Mouse (Mus musculus): ENCODE measurements at regions not wholly inside any gene's neighbourhood (a gene's known extent, or its start where the extent isn't known, plus 50 kb on each side); places are given as distances from the start of the nearest gene placed in this dataset.

DNA sequence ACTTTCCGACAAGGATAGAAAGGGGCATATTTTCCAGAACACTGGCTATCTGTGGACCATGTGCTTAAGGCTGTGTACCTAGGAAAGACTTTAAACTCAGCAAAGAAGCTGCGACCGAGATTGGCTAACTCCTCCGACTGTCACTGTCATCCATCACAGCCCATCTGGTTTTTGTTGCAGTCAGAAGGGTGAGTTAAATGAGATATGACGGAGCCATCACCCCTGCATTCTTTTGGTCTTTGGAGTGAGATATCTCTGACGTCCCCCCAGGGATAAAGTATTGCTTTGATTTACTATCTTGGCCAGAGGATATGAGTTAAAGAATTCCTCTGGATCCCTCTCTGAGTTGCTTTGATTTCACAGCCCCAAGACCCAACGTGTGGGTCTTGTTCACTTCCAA, 160.0 kb upstream of the Ubash3b start:
- TF ChIP-seq POLR2A (IDR thresholded peaks at IDR 0.05; ENCODE audit: borderline replicate concordance, control insufficient read depth, low read depth, low read length) (no peak), CTCF (IDR thresholded peaks at IDR 0.05; ENCODE audit: control insufficient read depth, insufficient read depth, low read length) (no peak)
